Mouse (Mus musculus) thymus, adult 2 months (tissue): Measurements from ENCODE around the gene Gm20388.

Source experiments
- CTCF ChIP-seq: fragments of 200-500 bp; IDR thresholded peaks from 2 replicates; pipeline ENCODE4 v1.5.1; 2012; ENCODE audit warnings: mild to moderate bottlenecking, control low read depth, low read length, moderate library complexity, borderline replicate concordance; ENCODE audit not compliant: control insufficient read depth, poor library complexity, insufficient read depth; ENCODE audit errors: extremely low read depth
- POLR2A ChIP-seq: fragments of 200-500 bp; IDR thresholded peaks from 2 replicates; pipeline ENCODE4 v1.6.1; 2012; ENCODE audit warnings: mild to moderate bottlenecking, low read length, control low read depth, moderate library complexity; ENCODE audit not compliant: control insufficient read depth, poor library complexity, insufficient read depth; ENCODE audit errors: extremely low read depth

- no peak for TF ChIP-seq CTCF
- no peak for TF ChIP-seq POLR2A
These were observed 2145.5 kb downstream of the Gm20388 start for GRCm38 (mm10) chr8:122056113-122056512.
